In genomic region chr13:26158703-26159102, GRCm38 (mm10) we compare ENCODE assay signal across 15 mouse cellular contexts.
DNase-seq lines count a peak whose midpoint lies in the region; ATAC-seq and TF ChIP-seq lines count a peak whose summit lies in the region.
"Had no signal": no experiment of that assay in that cellular context is flagged by ENCODE, and none has a peak within 500 bp of the region (broad histone marks: within the 10 kb centered on the region; RNA-seq: fewer than 3 reads in every experiment).

No protein-coding gene starts in this region.

- TF ChIP-seq POLR2A in testis, adult 2 months (IDR thresholded peaks at IDR 0.05; ENCODE audit: control insufficient read depth, low read depth, low read length) = no peak

- peak; percentile 62 to 63 for DNase-seq in cerebellum, postnatal 10 days
- no peak for DNase-seq in cerebellum, postnatal 4 days (ENCODE audit: low spot score in 2 of 2)
- no peak for DNase-seq in layer of hippocampus, adult 2 months (ENCODE audit: low spot score in 2 of 2)
- no peak for DNase-seq in layer of hippocampus, adult 18-20 months (ENCODE audit: low spot score in 2 of 2)
- no peak for DNase-seq in testis, postnatal 14 days (ENCODE audit: low spot score)
- DNase-seq in gastrocnemius, postnatal 10 days = no peak
- DNase-seq: adrenal gland, postnatal 25 days; cerebellum, adult 11 months; heart, adult 11 months had no signal

- peak; percentile 62 for TF ChIP-seq CTCF in layer of hippocampus, adult 2 months (conservative IDR thresholded peaks at IDR 0.05)
- TF ChIP-seq CTCF in testis, adult 2 months (IDR thresholded peaks at IDR 0.05; ENCODE audit: control insufficient read depth, insufficient read depth, insufficient replicate concordance, low read depth, low read length) = peak; percentile 17; the same call in 1 of the 2 replicates

- H3K4me1 ChIP-seq in testis, adult 2 months (ENCODE audit: control insufficient read depth, insufficient read depth, low read length) = no peaks in the 10 kb centered on the region
- H3K4me1 ChIP-seq: megakaryocyte, embryonic 14.5 days had no signal

- no peak for ATAC-seq in erythroid progenitor cell, adult 5-6 weeks (replicated peaks; ENCODE audit: low FRiP score, poor library complexity, severe bottlenecking)
- ATAC-seq: intestine, embryonic 15.5 days had no signal

- H3K36me3 ChIP-seq in testis, adult 2 months (ENCODE audit: control insufficient read depth, insufficient read depth, low read length) = no peaks in the 10 kb centered on the region
- H3K36me3 ChIP-seq: embryonic facial prominence, embryonic 13.5 days; intestine, embryonic 15.5 days had no signal

- no peak overlapping the region for H3K4me3 ChIP-seq in layer of hippocampus, adult 2 months
- H3K4me3 ChIP-seq in testis, adult 2 months (ENCODE audit: control insufficient read depth, low read depth, low read length) = no peak overlapping the region
- H3K4me3 ChIP-seq: embryonic facial prominence, embryonic 13.5 days; intestine, embryonic 15.5 days; megakaryocyte, embryonic 14.5 days had no signal

- no peak overlapping the region for H3K27ac ChIP-seq in layer of hippocampus, adult 2 months
- H3K27ac ChIP-seq in testis, adult 2 months (ENCODE audit: control insufficient read depth, insufficient read depth, low read depth, low read length) = no peak overlapping the region
- H3K27ac ChIP-seq: embryonic facial prominence, embryonic 13.5 days; intestine, embryonic 15.5 days; liver, embryonic 14.5 days had no signal

- no peaks in the 10 kb centered on the region for H3K27me3 ChIP-seq in testis, adult 2 months (ENCODE audit: control insufficient read depth, insufficient read depth, low read length)
- H3K27me3 ChIP-seq: embryonic facial prominence, embryonic 13.5 days; intestine, embryonic 15.5 days; megakaryocyte, embryonic 14.5 days had no signal

Comparison
In these comparisons a context has a peak if more than half of its experiments do, and no peak if none do; other contexts are left out.
1. DNase-seq: peak in cerebellum, postnatal 10 days (2 of 2); none in cerebellum, postnatal 4 days (0 of 2), layer of hippocampus, adult 2 months (0 of 2), layer of hippocampus, adult 18-20 months (0 of 2), testis, postnatal 14 days (single experiment) and gastrocnemius, postnatal 10 days (single experiment).